Mouse (Mus musculus) monocyte, adult 59 days (primary cell): ENCODE measurements around the gene Dynlt3. TPM values are rescaled to one million over a fixed set of nuclear protein-coding genes. Genes with fewer than 3 reads are reported as not detected.

Experiments
- total RNA-seq, 2 experiments: library from RNA; stranded (reverse); gene quantifications; one replicate each; pipeline ENCODE4 v1.2.4; 2023

The Dynlt3 gene
- total RNA-seq: 10 to 100 TPM; 27.9 to 49.7 TPM

DNA sequence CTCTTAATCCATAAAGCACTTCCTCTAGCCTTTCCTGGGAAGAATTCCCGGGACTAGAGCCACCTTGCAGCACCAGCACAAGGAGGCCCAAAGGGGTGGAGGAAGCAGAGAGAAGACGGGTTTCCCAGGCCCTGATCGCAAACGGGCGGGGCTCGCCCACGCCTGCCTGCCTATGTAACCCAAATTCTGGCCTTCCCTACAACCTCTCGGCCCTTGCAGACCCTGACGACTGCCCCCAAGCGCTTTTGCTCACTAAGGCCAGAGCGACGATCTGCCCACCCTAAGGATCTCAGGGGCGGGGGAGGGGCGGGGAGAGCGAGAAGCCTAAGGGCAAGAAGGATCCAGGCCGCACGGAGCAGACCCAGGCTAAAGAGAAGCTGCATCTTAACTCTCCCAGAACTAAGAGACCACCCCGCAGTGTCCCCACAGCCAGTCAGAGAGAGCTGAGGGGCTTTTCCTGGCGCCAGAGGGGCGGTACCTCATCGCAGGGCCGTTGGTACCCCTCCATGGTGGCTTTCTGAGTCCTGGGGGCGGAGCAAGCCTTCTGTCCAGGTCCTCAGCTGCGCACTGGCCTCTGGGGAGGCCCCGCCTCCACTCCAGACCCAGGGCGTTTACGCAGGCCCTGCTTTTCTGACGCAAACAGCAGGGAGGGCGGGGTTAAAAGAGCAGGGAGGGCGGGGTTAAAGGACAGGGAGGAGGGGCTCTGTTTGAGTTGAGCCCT lies at the start of gene Dynlt3:
TSS of gene Dynlt3 (minus strand) at position 613 of the 721 bp plus-strand sequence.

Other genes with a start within 250 kb of the Dynlt3 start
- gene Cybb, start 175.2 kb downstream of the Dynlt3 start, total RNA-seq: 1,000 to 10,000 TPM; 1,383 to 1,550 TPM
- not detected for gene H2al1o, start 90.6 kb downstream of the Dynlt3 start, total RNA-seq
- not detected for gene Hypm, start 183.9 kb upstream of the Dynlt3 start, total RNA-seq
- gene H2al3, start 186.7 kb upstream of the Dynlt3 start, total RNA-seq: not detected
- gene Sytl5, start 222.6 kb upstream of the Dynlt3 start, total RNA-seq: not detected